Mouse (Mus musculus) T-cell, adult 2 months (primary cell): Measurements from ENCODE around the gene Olfr1290.

Experiments used
- DNase-seq: peaks from one replicate; pipeline ENCODE4 v3.0.0; 2022; ENCODE audit warnings: low spot score

Olfr1290 gene

DNA sequence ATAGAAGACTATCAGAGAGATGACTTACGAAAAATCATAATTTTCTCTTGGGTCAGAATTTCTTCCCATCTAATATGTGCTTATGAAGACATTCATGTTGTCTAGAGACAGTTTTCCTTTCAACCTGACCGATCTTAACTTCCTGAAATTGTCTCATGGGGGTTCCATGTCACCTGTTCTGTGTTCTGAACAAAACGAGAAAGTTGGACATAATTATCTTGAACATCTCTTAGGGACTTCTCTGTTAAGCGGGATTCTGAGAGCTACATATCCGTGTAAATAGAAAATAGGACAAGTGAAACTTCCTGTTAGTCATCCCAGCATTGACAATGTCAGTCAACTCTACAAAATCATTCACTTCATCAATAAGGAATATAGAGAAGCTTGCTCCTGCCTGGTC, at the start of gene Olfr1290:
Olfr1290 (minus strand) TSS at position 101 of the 400 bp plus-strand sequence.
- no peak for DNase-seq

DNA sequence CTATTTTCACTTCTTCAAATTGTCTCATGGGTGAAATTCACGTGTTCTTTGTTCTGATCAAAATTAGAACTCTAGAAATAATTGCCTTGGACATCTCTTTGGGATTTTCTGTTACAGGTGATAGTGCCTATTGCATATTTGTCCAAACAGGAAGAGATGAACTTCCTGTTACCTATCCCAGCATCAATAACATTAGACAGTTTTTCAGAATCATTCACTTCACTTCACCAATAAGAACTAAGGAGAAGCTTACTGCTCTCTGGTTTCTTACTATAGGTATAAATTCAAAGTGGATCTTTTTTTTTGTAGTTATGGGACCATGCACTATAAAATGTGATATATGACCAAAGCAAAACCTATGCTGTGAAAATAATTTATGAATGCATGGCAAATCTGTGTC, 46.6 kb upstream of the Olfr1290 start, which contains the start of gene Olfr1294:
Olfr1294 (minus strand) TSS at position 101 of the 400 bp plus-strand sequence.
- no peak for DNase-seq

DNA sequence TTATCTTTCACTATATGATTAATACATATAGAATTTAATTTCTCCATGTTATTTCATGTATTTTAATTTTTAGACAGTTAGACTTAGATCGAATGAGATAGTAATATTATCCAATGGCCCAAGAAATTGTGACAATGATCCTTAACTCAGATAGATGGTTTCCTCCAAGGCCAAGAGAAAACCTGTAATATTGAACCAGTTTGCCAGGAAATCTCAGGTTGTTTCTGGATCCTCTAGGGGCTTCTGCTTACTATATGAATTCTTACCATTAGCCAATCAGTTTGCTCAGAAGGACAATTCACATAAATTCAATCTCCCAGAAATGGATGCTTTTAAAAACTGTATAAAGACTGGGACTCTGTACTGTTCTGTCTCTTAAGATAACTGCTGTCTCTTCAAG, 31.3 kb upstream of the Olfr1290 start, which contains the start of gene Olfr1293-ps:
Olfr1293-ps (plus strand) TSS at position 301 of the 400 bp plus-strand sequence.
- no peak for DNase-seq

DNA sequence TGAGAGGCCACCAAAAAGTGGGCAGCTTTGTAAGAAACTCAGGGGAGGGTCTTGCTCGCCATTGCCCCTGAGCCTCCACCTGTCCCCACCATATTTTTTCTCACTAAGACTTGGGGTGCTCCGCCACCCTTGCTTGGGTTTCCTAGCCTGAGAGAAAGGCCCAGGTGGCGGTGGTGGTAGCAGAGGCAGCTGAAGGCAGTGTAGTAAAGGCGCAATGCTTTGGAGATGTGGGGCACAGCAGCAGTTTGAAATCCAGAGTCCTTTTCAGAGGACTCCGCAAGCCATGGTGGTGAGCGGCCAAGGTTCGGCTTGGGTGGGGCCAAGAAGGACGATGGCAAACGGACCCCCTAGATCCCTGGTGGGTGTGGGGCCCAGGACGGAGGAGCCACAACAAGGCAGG, 23.8 kb upstream of the Olfr1290 start:
- no peak for DNase-seq

DNA sequence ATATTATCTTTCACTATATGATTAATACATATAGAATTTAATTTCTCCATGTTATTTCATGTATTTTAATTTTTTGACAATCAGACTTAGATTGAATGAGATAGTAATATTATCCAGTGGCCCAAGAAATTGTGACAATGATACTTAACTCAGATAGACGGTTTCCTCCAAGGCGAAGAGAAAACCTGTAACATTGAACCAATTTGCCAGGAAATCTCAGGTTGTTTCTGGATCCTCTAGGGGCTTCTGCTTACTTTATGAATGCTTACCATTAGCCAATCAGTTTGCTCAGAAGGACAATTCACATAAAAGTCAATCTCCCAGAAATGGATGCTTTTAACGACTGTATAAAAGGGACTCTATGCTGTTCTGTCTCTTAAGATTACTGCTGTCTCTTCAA, 3.3 kb upstream of the Olfr1290 start, which contains the start of gene Olfr1291-ps1:
Olfr1291-ps1 (plus strand) TSS at position 301 of the 400 bp plus-strand sequence.
- DNase-seq, result no peak

DNA sequence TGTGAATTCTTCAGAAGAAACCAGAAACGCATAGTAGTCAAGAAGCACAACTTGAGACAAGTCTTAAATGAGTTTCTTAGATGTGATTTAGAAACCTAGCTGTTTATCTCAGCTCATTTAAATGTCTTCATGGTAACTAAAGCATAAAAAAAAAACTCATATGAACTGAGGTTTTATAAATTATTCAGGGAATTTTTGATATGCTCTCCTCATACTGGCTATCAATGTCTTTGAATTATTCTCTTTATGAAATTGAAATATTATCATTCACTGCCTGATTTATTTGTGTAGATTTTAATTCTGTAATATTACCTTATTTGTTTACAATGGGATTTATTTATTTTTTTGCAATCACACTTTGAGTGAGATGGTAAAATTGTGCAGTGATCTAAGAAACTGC, 13.1 kb downstream of the Olfr1290 start, which contains the start of gene Olfr1289:
Olfr1289 (plus strand) TSS at position 301 of the 400 bp plus-strand sequence.
- DNase-seq, result no peak

DNA sequence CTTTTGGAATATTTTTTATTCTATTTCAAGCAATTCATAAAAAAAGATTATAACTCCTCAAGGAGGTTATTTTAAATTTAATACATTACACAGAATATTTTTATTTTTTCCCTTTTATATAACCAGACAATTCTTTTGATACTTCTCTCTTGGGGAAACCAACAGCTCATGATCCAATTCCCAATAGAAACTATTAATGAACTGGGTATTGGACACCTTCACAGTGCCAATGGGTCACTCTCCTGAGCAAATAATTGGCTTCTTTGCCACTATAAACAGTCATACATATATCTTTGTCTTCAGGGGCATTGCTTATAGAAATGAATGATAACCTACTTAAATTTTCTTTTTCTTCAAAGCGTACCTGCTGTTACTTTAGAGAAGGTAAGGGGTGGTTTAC, 19.8 kb downstream of the Olfr1290 start, which contains the start of gene Olfr1288:
Olfr1288 (plus strand) TSS at position 301 of the 400 bp plus-strand sequence.
- no peak for DNase-seq

DNA sequence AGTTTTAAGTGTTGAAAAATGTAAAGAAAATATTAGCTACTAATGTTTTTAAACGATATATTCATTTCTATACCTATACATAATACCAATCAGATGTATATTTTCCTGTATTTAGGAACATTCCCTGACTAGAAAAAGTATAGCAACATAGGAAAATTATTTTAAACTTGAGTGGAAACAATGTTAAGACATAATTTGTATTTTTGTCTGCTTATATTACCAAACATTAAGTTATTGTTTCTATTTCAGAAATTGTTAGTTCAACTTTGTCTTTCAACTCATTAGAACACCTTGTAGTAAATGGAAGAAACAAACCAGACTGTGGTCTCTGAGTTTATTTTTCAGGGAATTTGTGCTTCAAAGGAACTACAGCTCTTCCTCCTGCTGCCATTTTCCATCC, 44.8 kb downstream of the Olfr1290 start, which contains the start of gene Olfr1287:
Olfr1287 (plus strand) TSS at position 301 of the 400 bp plus-strand sequence.
- no peak for DNase-seq
